ENCODE assay signal across 1 mouse cellular context in the genomic region with DNA sequence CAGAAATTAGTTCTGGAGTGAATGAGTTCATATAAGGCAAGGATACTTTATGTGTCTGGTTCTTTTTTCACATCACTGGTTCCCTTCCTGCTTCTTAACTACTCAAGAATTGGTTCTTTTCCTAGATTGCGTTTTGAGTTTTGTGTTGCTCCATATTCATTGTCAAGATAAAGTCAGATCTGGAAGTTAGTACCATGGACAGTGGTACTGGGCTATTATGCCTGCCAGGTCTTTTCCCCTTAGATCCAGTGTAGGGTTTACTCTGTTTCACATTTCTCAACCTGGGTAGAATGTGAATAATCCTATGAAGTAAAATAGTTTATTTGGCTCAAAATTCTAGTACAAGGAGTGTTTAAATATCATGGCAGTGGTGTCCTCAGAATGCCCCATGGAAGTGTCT.
TF ChIP-seq lines count a peak whose summit lies in the region.

No protein-coding gene starts in this region.

TF ChIP-seq in MEL, 35 proteins besides CTCF, POLR2A, EP300 and RAD21 (continued from another document):
- TF ChIP-seq MYB (IDR thresholded peaks at IDR 0.05; ENCODE audit: low read depth, low read length): no peak
- no peak for TF ChIP-seq KAT2A (conservative IDR thresholded peaks at IDR 0.05; ENCODE audit: low read depth, low read length)
- no peak for TF ChIP-seq SMC3 (IDR thresholded peaks at IDR 0.05; ENCODE audit: low read depth, low read length)
- no peak for TF ChIP-seq GABPA (IDR thresholded peaks at IDR 0.05; ENCODE audit: low read depth, low read length)
- no peak for TF ChIP-seq UBTF (IDR thresholded peaks at IDR 0.05; ENCODE audit: borderline replicate concordance, insufficient read depth, low read depth, low read length)
- no peak for TF ChIP-seq ZMIZ1 (IDR thresholded peaks at IDR 0.05; ENCODE audit: low read depth, low read length)
- TF ChIP-seq MEF2A (IDR thresholded peaks at IDR 0.05; ENCODE audit: extremely low read depth, insufficient replicate concordance, low read depth, low read length, poor library complexity, severe bottlenecking): no peak
